Mouse (Mus musculus) c-Kit-positive CD71-positive TER-119-negative erythroid progenitor cells, embryonic 14.5 days (primary cell): ENCODE data around the gene Gm3047.
"Not testable (repeated sequence)": the region's sequence is repeated elsewhere in the genome, so short reads cannot be mapped to it uniquely, and the experiment has no call there.

Experiments
- DNase-seq: peaks from one replicate; pipeline ENCODE4 v3.0.0-alpha.2; 2013; ENCODE audit warnings: low read depth

The Gm3047 gene

DNA sequence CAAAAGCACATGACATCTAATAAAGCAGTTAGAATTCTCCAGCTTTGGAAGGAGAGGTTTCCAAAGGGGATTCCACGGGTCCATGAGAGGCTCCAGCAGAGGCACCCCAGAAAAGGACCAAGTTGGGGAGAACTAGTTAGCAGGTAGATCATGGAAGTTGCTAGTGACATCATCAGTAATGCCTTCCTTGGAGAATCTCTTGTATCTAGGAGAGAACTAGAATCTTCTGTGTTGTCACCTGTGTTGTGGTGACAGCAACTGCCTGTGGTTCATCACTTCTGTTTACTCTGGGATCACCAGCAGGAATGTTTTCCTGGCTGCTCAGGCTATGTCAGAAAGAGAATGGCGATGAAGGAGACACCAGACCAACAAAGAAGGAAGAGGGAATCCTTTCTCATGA is at the start of gene Gm3047:
Gm3047 (plus strand) TSS at position 301 of the 400 bp plus-strand sequence.
- DNase-seq: not testable (repeated sequence)
